Mouse (Mus musculus): ENCODE data around the gene Lrrc55. TPM values are rescaled to one million over a fixed set of nuclear protein-coding genes. Genes with fewer than 3 reads are reported as not detected.

Lrrc55 gene
- polyA plus RNA-seq, 1 experiment from 2014 or later = 0.59 TPM

DNA sequence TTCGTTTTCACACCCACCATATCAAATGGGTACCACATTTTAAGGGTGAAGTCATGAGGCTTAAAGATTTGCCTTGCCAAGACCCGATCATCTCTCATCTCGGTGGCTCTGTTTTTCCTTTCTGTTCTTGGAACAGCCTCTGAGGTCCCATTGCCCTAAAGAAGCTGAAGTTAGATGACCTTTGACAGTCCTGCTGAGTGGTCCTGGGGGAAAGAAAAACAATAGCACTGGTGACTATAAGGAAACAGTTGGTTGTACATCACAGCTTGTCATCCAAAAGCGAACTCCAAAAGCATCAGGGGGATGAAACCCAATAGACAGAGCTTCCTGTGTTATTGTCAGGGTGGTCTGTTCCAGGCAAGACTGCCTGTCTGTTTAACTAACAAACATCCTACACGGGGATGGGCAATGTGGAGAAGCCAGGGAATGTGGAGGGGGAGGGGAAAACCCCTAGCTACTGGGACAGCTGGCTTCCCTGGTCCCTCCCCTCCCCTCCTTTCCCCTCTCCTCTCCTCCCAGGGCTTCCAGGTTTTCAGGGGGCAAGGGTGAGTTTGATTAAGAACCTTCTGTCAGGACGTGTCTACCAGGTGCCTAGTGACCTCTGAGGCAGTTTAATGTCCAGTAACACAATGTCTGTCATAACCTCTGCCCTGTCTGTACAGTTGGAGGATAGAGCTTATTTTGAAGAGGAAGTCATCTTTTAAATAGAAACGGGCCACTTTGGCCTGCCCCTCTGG, 33.5 kb downstream of the Lrrc55 start:
- Histone ChIP-seq H3K27me3 (0 out of 2 replicates have a peak, but pooled peaks cover 2% of the 10 kb centered on the region), H3K9ac (no peak overlapping the region), H3K9me3 (no peaks in the 10 kb centered on the region), H3K4me2 (no peak overlapping the region), H3K27ac (no peak overlapping the region), H3K36me3 (no peaks in the 10 kb centered on the region), H3K4me3 (no peak overlapping the region), H3K4me1 (no peaks in the 10 kb centered on the region; the same call in 1 of the 2 replicates)
- WGBS = 25% methylated on average over 7 of the region's 7 CpGs
- no peak for ATAC-seq (ENCODE audit: insufficient number of reproducible peaks, insufficient read depth, low FRiP score, low TSS enrichment, low read depth)

DNA sequence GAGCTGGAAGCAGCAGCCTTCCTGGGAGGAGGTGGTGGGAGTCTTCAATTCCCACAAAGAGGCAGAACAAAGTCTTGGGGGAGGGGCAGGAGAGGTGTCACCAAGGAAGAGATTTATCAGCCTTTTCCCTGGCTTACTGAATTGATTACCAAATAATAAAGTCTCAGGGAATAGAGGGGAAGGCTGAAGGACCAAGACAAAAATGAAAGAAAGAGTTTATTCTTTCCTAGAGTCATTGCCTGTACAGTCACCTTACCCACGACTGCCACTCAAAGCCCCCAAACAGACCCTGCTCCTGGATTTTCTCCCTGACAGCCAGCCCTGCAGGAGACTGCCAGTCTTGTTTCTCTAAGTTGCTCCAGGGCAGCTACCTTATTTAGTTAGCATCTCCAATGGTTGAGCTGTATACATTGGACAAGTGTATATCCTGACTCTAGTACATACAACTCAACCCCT, 35.3 kb downstream of the Lrrc55 start:
- Histone ChIP-seq H3K9me3 (no peaks in the 10 kb centered on the region), H3K9ac (no peak overlapping the region), H3K4me1 (no peaks in the 10 kb centered on the region; the same call in 1 of the 2 replicates), H3K27ac (no peak overlapping the region), H3K4me3 (no peak overlapping the region), H3K36me3 (no peaks in the 10 kb centered on the region), H3K4me2 (no peak overlapping the region), H3K27me3 (0 out of 2 replicates have a peak, but pooled peaks cover 2% of the 10 kb centered on the region)
- WGBS = 4% methylated on average over 1 of the region's 1 CpGs
- no peak for ATAC-seq (ENCODE audit: insufficient number of reproducible peaks, insufficient read depth, low FRiP score, low TSS enrichment, low read depth)

DNA sequence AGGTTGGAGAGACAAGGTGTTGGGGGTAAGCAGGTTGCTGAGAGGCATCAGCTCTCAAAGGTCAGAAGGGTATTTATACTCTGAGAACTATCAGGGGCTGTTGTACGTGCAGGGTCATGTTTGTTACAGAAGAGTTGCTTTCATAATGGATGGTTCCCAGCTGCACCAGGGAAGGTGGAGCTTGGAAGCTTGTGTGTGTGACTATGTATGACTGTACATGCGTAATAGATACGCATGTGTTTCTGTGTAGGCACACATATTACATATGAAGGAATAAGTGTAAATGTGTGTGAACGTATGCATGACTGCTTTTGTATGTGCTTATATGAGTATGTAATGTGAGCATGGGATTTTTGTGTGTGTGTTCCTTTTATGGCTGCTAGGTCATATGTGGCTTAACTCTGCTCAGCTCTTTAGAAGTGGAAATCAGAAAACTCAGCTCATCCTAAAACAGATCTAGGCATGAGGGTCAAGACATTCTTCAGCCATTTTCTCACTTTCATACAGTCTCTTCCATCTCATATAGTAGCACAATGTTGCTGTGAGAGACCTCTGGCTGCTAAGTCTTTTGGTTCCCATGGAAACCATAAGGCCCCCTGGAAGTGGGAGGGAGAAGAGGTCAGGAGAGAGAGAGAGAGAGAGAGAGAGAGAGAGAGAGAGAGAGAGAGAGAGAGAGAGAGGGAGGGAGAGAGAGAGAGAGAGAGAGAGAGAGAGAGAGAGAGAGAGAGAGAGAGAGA, 35.9 kb downstream of the Lrrc55 start:
- H3K27ac ChIP-seq = no peak overlapping the region
- no peaks in the 10 kb centered on the region for H3K9me3 ChIP-seq
- no peak for ATAC-seq (ENCODE audit: insufficient number of reproducible peaks, insufficient read depth, low FRiP score, low TSS enrichment, low read depth)
- no peak overlapping the region for H3K4me3 ChIP-seq
- WGBS = 71% methylated on average over 4 of the region's 4 CpGs
- no peak overlapping the region for H3K9ac ChIP-seq
- H3K27me3 ChIP-seq = 0 out of 2 replicates have a peak, but pooled peaks cover 2% of the 10 kb centered on the region
- H3K4me1 ChIP-seq = no peaks in the 10 kb centered on the region; the same call in 1 of the 2 replicates
- no peak overlapping the region for H3K4me2 ChIP-seq
- H3K36me3 ChIP-seq = no peaks in the 10 kb centered on the region

DNA sequence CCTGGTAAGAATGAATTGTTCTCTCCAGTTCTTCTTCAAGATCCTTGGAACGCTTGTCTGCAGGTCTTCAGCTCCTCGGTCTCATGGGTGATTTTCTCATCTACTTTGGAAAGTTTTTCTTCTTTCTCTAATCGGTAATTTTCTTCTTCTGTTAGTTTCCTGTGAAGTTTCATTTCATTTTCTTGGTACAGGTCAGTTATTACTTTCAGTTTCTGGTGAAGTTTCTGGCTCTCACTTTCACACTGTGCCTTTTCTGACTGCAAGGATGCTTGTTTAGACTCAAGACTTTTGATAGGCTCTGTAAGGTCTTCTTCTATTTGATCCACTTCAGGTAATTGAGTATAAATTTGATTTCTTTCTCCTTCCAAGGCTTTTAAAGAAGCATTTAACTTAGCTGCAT, 39.6 kb downstream of the Lrrc55 start:
- H3K4me1 ChIP-seq = no peaks in the 10 kb centered on the region
- no peaks in the 10 kb centered on the region for H3K27me3 ChIP-seq
- no peaks in the 10 kb centered on the region for H3K9me3 ChIP-seq
- WGBS = 86% methylated on average over 3 of the region's 3 CpGs
- H3K9ac ChIP-seq = no peak overlapping the region
- no peak for ATAC-seq (ENCODE audit: insufficient number of reproducible peaks, insufficient read depth, low FRiP score, low TSS enrichment, low read depth)
- H3K27ac ChIP-seq = no peak overlapping the region
- H3K36me3 ChIP-seq = no peaks in the 10 kb centered on the region
- H3K4me3 ChIP-seq = no peak overlapping the region
- H3K4me2 ChIP-seq = no peak overlapping the region

DNA sequence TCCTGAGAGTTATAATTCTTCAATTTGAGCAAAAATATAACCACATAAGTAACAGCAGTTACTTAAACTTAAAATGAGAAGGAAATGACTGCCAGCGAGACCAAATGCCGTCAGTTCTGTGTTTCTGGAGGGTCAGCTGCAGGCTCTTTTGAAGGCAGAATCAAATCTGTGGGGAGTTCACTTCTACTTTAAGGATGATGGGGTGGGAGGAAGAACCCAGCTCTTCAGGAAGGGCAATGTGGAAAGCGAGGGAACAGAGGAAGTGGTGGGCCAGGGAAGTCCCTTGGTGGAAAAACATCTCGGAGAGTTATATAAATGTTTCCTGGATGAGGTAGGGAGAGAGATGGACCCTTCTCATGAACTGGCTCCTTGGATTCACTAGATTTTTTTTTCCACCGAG, 40.9 kb downstream of the Lrrc55 start:
- Histone ChIP-seq H3K27me3 (no peaks in the 10 kb centered on the region), H3K27ac (no peak overlapping the region), H3K4me2 (no peak overlapping the region), H3K4me1 (no peaks in the 10 kb centered on the region), H3K9ac (no peak overlapping the region), H3K9me3 (no peaks in the 10 kb centered on the region), H3K36me3 (no peaks in the 10 kb centered on the region), H3K4me3 (no peak overlapping the region)
- ATAC-seq (ENCODE audit: insufficient number of reproducible peaks, insufficient read depth, low FRiP score, low TSS enrichment, low read depth) = no peak
- WGBS = 84% methylated on average over 5 of the region's 5 CpGs

DNA sequence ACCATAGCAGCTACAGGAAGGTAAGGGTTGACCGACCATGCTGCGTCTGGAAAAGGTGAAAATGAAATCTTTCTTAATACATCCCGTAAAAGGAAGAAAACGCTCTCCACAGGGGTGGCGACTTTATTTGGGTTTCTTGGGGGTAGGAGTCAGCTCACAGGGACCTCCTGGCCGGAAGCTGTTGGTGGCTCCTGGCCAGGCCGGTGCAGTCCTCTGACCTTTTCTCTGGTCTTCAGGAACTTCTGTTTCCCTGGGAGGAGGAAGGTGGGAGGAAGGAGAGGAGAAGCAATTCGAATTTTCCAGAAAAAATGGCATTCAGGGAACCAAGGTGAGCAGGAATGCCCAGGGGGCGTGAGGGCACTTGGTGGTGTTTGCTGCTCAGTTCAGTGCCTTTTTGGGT, 41.7 kb downstream of the Lrrc55 start:
- ATAC-seq (ENCODE audit: insufficient number of reproducible peaks, insufficient read depth, low FRiP score, low TSS enrichment, low read depth) = no peak
- Histone ChIP-seq H3K27ac (no peak overlapping the region), H3K9me3 (no peaks in the 10 kb centered on the region), H3K4me2 (no peak overlapping the region), H3K4me1 (no peaks in the 10 kb centered on the region), H3K9ac (no peak overlapping the region), H3K27me3 (no peaks in the 10 kb centered on the region), H3K4me3 (no peak overlapping the region), H3K36me3 (no peaks in the 10 kb centered on the region)
- WGBS = 78% methylated on average over 9 of the region's 9 CpGs

DNA sequence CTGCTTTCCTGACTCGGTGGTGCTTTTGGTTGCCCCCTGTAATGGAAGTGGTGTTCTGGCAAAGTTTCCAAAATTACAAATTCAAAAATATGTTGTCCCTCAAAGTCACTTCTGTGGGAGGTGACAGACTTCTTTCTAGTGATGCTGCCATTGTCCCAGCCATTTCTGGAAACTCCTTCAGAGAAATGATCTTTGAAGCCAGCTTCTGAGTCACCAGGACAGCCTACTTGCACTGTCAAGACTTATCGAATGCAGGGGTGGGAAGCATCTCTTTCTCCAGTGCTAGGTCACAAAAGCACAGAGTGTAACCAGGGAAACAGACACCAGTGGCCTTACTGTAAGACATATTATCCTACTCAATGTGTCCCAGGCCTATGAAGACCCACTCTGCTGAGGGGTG, 45.8 kb downstream of the Lrrc55 start:
- ATAC-seq (ENCODE audit: insufficient number of reproducible peaks, insufficient read depth, low FRiP score, low TSS enrichment, low read depth) = no peak

DNA sequence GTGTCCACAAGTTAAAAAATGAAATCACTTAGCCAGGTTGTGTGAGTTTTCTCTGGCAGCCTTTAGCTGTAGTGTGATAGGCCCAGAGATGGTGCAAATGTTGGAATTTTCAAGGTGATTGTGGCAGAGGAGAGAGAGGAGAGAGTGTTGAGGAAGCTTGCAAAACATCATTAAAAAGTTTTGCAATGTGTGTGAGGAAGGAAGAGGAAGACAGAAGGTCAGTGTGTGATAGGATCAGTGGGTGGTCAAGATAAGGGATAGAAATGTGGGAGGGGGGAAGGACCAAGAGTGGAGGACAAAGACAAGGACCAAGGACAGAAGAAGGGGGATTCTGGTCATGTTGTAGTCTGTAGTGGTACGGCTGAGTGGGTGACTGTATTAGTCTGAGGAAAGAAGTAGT, 46.6 kb downstream of the Lrrc55 start:
- 81% methylated on average over 1 of the region's 1 CpGs for WGBS

More for the DNA sequence above, 45.8 kb downstream of the Lrrc55 start:
- no peak overlapping the region for H3K9ac ChIP-seq
- no peaks in the 10 kb centered on the region for H3K9me3 ChIP-seq
- 84% methylated on average over 2 of the region's 2 CpGs for WGBS
- no peaks in the 10 kb centered on the region for H3K27me3 ChIP-seq
- no peaks in the 10 kb centered on the region for H3K36me3 ChIP-seq
- no peak overlapping the region for H3K27ac ChIP-seq
- no peaks in the 10 kb centered on the region for H3K4me1 ChIP-seq
- no peak overlapping the region for H3K4me3 ChIP-seq
- H3K4me2 ChIP-seq = no peak overlapping the region

DNA sequence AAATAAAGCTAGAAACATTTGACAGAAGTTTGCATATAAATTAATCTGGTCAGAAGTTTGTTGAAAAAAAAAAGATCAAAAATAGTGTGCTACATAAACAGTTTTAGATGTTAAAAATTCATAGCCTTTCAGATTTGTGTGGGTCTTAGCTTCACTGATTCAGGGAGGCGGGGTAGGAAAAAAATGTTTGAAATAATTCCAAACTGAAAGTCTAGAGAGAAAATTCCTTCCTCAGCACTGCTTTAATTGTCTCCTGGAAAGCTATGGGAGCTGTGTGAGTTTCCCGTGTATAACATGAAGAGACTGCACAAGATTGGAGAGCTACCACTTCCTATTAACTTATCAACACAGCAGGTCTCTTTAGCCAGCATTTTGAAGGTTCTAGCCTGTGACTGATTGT, 49.5 kb downstream of the Lrrc55 start:
- no peak for ATAC-seq (ENCODE audit: insufficient number of reproducible peaks, insufficient read depth, low FRiP score, low TSS enrichment, low read depth)
- H3K4me1 ChIP-seq = no peaks in the 10 kb centered on the region
- no peak overlapping the region for H3K27ac ChIP-seq
- H3K9me3 ChIP-seq = no peaks in the 10 kb centered on the region
- no peak overlapping the region for H3K9ac ChIP-seq
- no peaks in the 10 kb centered on the region for H3K27me3 ChIP-seq
- WGBS = 63% methylated on average over 2 of the region's 2 CpGs
- H3K4me2 ChIP-seq = no peak overlapping the region
- no peaks in the 10 kb centered on the region for H3K36me3 ChIP-seq
- H3K4me3 ChIP-seq = no peak overlapping the region

More for the DNA sequence above, 46.6 kb downstream of the Lrrc55 start:
- Histone ChIP-seq H3K9ac (no peak overlapping the region), H3K9me3 (no peaks in the 10 kb centered on the region), H3K27me3 (no peaks in the 10 kb centered on the region), H3K4me2 (no peak overlapping the region), H3K27ac (no peak overlapping the region), H3K4me1 (no peaks in the 10 kb centered on the region), H3K36me3 (no peaks in the 10 kb centered on the region), H3K4me3 (no peak overlapping the region)
- no peak for ATAC-seq (ENCODE audit: insufficient number of reproducible peaks, insufficient read depth, low FRiP score, low TSS enrichment, low read depth)

DNA sequence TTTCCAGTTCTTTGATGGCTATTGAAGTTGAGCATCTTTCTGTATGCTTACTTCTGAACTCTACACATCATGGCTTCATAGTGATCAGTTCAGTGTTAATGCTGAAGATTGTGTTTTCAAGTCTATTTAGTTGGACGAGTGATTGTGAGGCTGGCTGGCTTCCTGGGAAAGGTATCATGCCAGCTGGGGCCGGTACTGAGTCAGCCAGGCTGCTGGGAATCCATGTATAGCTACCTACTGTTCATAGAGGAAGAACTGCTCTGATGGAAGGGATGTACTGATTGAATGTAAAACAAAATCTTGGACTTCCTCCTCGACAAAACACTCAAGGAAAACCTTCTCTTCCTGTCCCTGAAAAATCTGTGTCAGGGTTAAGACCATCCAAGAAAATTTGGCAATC, 51.7 kb downstream of the Lrrc55 start:
- Histone ChIP-seq H3K9ac (no peak overlapping the region), H3K9me3 (no peaks in the 10 kb centered on the region), H3K27me3 (no peaks in the 10 kb centered on the region), H3K4me2 (no peak overlapping the region), H3K36me3 (no peaks in the 10 kb centered on the region), H3K4me1 (no peaks in the 10 kb centered on the region), H3K4me3 (no peak overlapping the region), H3K27ac (no peak overlapping the region)
- ATAC-seq (ENCODE audit: insufficient number of reproducible peaks, insufficient read depth, low FRiP score, low TSS enrichment, low read depth) = no peak
- WGBS = 70% methylated on average over 3 of the region's 3 CpGs

DNA sequence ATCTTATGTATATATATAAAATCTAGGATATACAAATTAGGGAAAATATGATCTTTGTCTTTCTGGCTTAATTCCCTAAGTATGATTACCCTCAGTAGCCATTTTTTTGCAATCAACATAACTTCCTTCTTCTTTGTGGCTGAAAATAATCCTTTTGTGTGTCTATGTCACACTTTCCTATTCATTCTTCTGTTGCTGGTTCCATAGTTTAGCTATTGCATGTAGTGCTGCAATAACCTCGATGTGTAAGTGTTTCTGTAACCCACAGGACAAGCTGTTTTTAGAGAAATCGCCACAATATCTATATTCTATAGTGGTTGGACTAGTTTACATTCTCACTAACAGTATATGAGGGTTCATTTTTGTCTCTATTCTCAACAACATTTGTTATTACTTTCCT, 52.1 kb downstream of the Lrrc55 start:
- no peaks in the 10 kb centered on the region for H3K4me1 ChIP-seq
- ATAC-seq (ENCODE audit: insufficient number of reproducible peaks, insufficient read depth, low FRiP score, low TSS enrichment, low read depth) = no peak

DNA sequence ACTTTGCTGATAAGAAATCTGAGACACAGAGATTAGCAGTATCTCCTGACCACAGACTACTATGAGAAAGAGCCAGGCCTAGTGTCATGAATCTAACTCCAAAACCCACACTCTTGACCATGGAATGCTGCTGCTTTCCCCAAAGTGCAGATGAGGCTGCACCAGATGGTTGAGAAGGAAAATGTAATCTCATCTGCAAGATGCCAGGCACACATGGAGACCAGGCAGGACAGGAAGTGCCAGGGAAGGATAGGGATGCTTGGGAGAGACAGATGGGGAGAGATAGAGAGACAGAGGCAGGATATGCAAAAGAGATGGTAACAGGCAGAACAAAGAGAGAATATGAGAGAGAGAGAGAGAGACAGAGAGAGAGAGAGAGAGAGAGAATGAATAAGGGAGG, 56.2 kb downstream of the Lrrc55 start:
- ATAC-seq (ENCODE audit: insufficient number of reproducible peaks, insufficient read depth, low FRiP score, low TSS enrichment, low read depth) = no peak
- H3K27me3 ChIP-seq = peaks cover 4% of the 10 kb centered on the region; the same call in 1 of the 2 replicates
- no peak overlapping the region for H3K4me3 ChIP-seq
- no peak overlapping the region for H3K9ac ChIP-seq
- H3K36me3 ChIP-seq = no peaks in the 10 kb centered on the region
- no peak overlapping the region for H3K27ac ChIP-seq
- H3K4me2 ChIP-seq = no peak overlapping the region
- no peaks in the 10 kb centered on the region for H3K9me3 ChIP-seq
- H3K4me1 ChIP-seq = peaks cover 4% of the 10 kb centered on the region

More for the DNA sequence above, 52.1 kb downstream of the Lrrc55 start:
- no peak overlapping the region for H3K9ac ChIP-seq
- 88% methylated on average over 2 of the region's 2 CpGs for WGBS
- no peak overlapping the region for H3K27ac ChIP-seq
- H3K4me3 ChIP-seq = no peak overlapping the region
- H3K4me2 ChIP-seq = no peak overlapping the region
- H3K9me3 ChIP-seq = no peaks in the 10 kb centered on the region
- no peaks in the 10 kb centered on the region for H3K36me3 ChIP-seq
- H3K27me3 ChIP-seq = no peaks in the 10 kb centered on the region

Data from embryonic facial prominence, embryonic 13.5 days (tissue).